Mouse (Mus musculus): Measurements from ENCODE around the gene Tmem274. TPM values are rescaled to one million over a fixed set of nuclear protein-coding genes. Genes with fewer than 3 reads are reported as not detected.
"Not testable (repeated sequence)": the region's sequence is repeated elsewhere in the genome, so short reads cannot be mapped to it uniquely, and the experiment has no call there.

Gene Tmem274
- total RNA-seq (2021) = not detected

- intact Hi-C loops (cut with DNase I) = no loop called here
- DNase-seq = no peak
Observed at GRCm38 (mm10) chr4:149477078-149477477, at the start of gene Tmem274. Gene Tmem274, plus strand, starts transcription at chr4:149477378.

GRCm38 (mm10) chr4:149429592-149429991, 47.6 kb upstream of the Tmem274 start:
- intact Hi-C loops (cut with DNase I) = no loop called here
- no peak for DNase-seq

- intact Hi-C loops (cut with DNase I); DNase-seq: not testable (repeated sequence)
Observed at GRCm38 (mm10) chr4:149431887-149432286, 45.3 kb upstream of the Tmem274 start.

GRCm38 (mm10) chr4:149440576-149440975, 36.6 kb upstream of the Tmem274 start:
- no peak for DNase-seq
- intact Hi-C loops (cut with DNase I) = no loop called here

GRCm38 (mm10) chr4:149442436-149442835, 34.7 kb upstream of the Tmem274 start:
- peak; percentile 53 to 56 for DNase-seq
- intact Hi-C loops (cut with DNase I) = no loop called here

GRCm38 (mm10) chr4:149444465-149444864, 32.7 kb upstream of the Tmem274 start:
- DNase-seq = no peak
- intact Hi-C loops (cut with DNase I) = loop anchor here (2.0 kb wide), 1 partner anchor 20 kb away; no protein-coding TSS in a partner anchor

- intact Hi-C loops (cut with DNase I) = loop anchor here (2.0 to 5.0 kb wide), 2 partner anchors 20 to 73 kb away; no protein-coding TSS in a partner anchor
- DNase-seq = peak; percentile 94 to 95
Observed at GRCm38 (mm10) chr4:149444964-149445701, 32.0 kb upstream of the Tmem274 start.

GRCm38 (mm10) chr4:149445868-149446267, 31.3 kb upstream of the Tmem274 start:
- peak; percentile 56 to 65 for DNase-seq
- intact Hi-C loops (cut with DNase I) = loop anchor here (2.0 to 5.0 kb wide), 2 partner anchors 21 to 74 kb away; no protein-coding TSS in a partner anchor

- intact Hi-C loops (cut with DNase I) = loop anchor here (5.0 kb wide), 1 partner anchor 74 kb away; no protein-coding TSS in a partner anchor
- DNase-seq = no peak
Observed at GRCm38 (mm10) chr4:149446309-149446708, 30.9 kb upstream of the Tmem274 start.

- intact Hi-C loops (cut with DNase I) = no loop called here
- no peak for DNase-seq
Observed at GRCm38 (mm10) chr4:149450636-149451035, 26.5 kb upstream of the Tmem274 start.

- DNase-seq = peak; percentile 48 to 64
- intact Hi-C loops (cut with DNase I) = no loop called here
Observed at GRCm38 (mm10) chr4:149453656-149454055, 23.5 kb upstream of the Tmem274 start.

GRCm38 (mm10) chr4:149454263-149454662, 22.9 kb upstream of the Tmem274 start:
- no peak for DNase-seq
- intact Hi-C loops (cut with DNase I) = no loop called here

- intact Hi-C loops (cut with DNase I) = no loop called here
- no peak for DNase-seq
Observed at GRCm38 (mm10) chr4:149454879-149455278, 22.3 kb upstream of the Tmem274 start, which contains the start of gene Rbp7. Gene Rbp7, minus strand, starts transcription at chr4:149454978.

- intact Hi-C loops (cut with DNase I); DNase-seq: not testable (repeated sequence)
Observed at GRCm38 (mm10) chr4:149457163-149457562, 20.0 kb upstream of the Tmem274 start.

- intact Hi-C loops (cut with DNase I) = no loop called here
- DNase-seq = peak; percentile 77
Observed at GRCm38 (mm10) chr4:149457831-149458430, 19.2 kb upstream of the Tmem274 start.

GRCm38 (mm10) chr4:149458526-149458925, 18.7 kb upstream of the Tmem274 start:
- intact Hi-C loops (cut with DNase I) = no loop called here
- no peak for DNase-seq

GRCm38 (mm10) chr4:149459425-149459824, 17.8 kb upstream of the Tmem274 start:
- intact Hi-C loops (cut with DNase I) = no loop called here
- no peak for DNase-seq

GRCm38 (mm10) chr4:149460475-149460874, 16.7 kb upstream of the Tmem274 start:
- intact Hi-C loops (cut with DNase I); DNase-seq: not testable (repeated sequence)

- intact Hi-C loops (cut with DNase I) = no loop called here
- DNase-seq = peak in 1 of 2 experiments; percentile 37
Observed at GRCm38 (mm10) chr4:149461579-149462304, 15.4 kb upstream of the Tmem274 start.

- intact Hi-C loops (cut with DNase I) = no loop called here
- DNase-seq = no peak
Observed at GRCm38 (mm10) chr4:149462305-149462971, 14.7 kb upstream of the Tmem274 start.

Data from heart, postnatal 10 days (tissue).